Mouse (Mus musculus) liver, adult 2 months (tissue): ENCODE measurements at regions not wholly inside any gene's neighbourhood (a gene's known extent, or its start where the extent isn't known, plus 50 kb on each side); places are given as distances from the start of the nearest gene placed in this dataset.

Experiments
- CTCF ChIP-seq: fragments of 200-500 bp; IDR thresholded peaks from 2 replicates; pipeline ENCODE4 v1.5.1; 2011; ENCODE audit warnings: low read depth, low read length, control low read depth
- POLR2A ChIP-seq: fragments of 200-500 bp; IDR thresholded peaks from 2 replicates; pipeline ENCODE4 v1.6.1; 2011; ENCODE audit warnings: low read length, control low read depth; ENCODE audit not compliant: insufficient read depth; ENCODE audit errors: extremely low read depth

GRCm38 (mm10) chr1:184590634-184591033, 141.8 kb downstream of the Hlx start:
- no peak for TF ChIP-seq CTCF
- no peak for TF ChIP-seq POLR2A
